Mouse (Mus musculus): ENCODE measurements around the gene 1700084M14Rik. TPM values are rescaled to one million over a fixed set of nuclear protein-coding genes. Genes with fewer than 3 reads are reported as not detected.
"Not testable (repeated sequence)": the region's sequence is repeated elsewhere in the genome, so short reads cannot be mapped to it uniquely, and the experiment has no call there.

The 1700084M14Rik gene
- total RNA-seq (2021) = not detected
- long read RNA-seq, experiment 1 = 0 reads
- long read RNA-seq, experiment 2 = 0 reads

DNA sequence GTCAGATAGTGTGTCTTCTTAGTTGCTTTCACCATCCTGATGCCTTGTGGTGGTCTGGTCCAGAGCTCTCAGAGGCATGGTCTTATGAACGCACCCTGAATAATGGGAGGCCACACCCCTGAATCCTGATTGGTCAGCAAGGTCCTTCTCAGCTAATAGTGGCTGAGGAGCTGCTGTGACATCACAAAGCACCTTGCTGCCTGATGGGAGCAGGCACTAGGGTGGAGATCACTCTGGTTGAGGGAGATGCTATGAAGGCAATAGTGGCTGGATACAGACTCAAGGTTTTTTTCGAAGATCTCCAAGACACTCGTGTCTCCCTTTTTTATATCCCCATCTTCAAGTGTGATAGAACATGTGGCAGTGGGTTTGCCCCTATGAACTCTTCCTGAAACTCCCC is at the start of gene 1700084M14Rik:
Gene 1700084M14Rik, minus strand, starts transcription at position 101 of the 400 bp plus-strand sequence.
- DNase-seq = not testable (repeated sequence)

Other genes starting within 250 kb of the 1700084M14Rik start
- not detected for gene Mageb2, start 244.2 kb downstream of the 1700084M14Rik start, total RNA-seq (2021)
- gene Gm5072, start 183.4 kb downstream of the 1700084M14Rik start, total RNA-seq (2021) = not detected
- gene Gm8914, start 95.8 kb downstream of the 1700084M14Rik start, total RNA-seq (2021) = not detected
- not detected for gene Gm14781, start 56.3 kb upstream of the 1700084M14Rik start, total RNA-seq (2021)
- not detected for gene Mageb5, start 207.1 kb upstream of the 1700084M14Rik start, total RNA-seq (2021)